Mouse (Mus musculus) kidney, adult 2 months (tissue): ENCODE results near the gene Zfp354c.

ENCODE experiments used
- CTCF ChIP-seq: fragments of 200-500 bp; conservative IDR thresholded peaks from 2 replicates; pipeline ENCODE4 v1.5.1; 2011; ENCODE audit warnings: low read depth, mild to moderate bottlenecking, control low read depth, low read length, moderate library complexity, mixed read lengths; ENCODE audit not compliant: insufficient read depth, insufficient read length
- POLR2A ChIP-seq: fragments of 200-500 bp; IDR thresholded peaks from one replicate; pipeline ENCODE4 v1.6.1; 2011; ENCODE audit warnings: low read depth, low read length, control low read depth

DNA sequence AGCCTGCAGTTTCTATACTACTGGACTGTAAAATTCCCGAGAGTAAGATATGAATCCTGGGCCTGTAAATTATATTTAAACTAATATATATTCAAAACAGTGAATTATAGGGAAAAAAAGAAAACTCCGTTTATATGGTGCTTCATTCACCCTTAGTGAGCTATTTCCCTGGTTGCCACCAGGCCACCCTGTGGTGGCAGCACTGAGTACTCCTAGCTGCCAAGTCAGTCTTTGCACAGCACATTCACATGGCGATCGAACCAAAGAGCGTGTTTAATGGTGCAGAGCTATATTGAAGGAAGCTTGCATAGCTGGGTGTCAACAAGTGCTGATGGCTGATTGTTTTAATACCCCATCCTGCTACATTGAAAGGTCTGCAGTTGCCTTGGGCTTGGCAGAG, 19.5 kb upstream of the Zfp354c start:
- TF ChIP-seq CTCF (no peak; the same call in 1 of the 2 replicates), POLR2A (no peak)
